Mouse (Mus musculus): Measurements from ENCODE around the gene Serping1.
A peak's percentile ranks its signal among the peaks of the same experiment; 100 is the strongest.
"Not testable (repeated sequence)": the region's sequence is repeated elsewhere in the genome, so short reads cannot be mapped to it uniquely, and the experiment has no call there.

The Serping1 gene

DNA sequence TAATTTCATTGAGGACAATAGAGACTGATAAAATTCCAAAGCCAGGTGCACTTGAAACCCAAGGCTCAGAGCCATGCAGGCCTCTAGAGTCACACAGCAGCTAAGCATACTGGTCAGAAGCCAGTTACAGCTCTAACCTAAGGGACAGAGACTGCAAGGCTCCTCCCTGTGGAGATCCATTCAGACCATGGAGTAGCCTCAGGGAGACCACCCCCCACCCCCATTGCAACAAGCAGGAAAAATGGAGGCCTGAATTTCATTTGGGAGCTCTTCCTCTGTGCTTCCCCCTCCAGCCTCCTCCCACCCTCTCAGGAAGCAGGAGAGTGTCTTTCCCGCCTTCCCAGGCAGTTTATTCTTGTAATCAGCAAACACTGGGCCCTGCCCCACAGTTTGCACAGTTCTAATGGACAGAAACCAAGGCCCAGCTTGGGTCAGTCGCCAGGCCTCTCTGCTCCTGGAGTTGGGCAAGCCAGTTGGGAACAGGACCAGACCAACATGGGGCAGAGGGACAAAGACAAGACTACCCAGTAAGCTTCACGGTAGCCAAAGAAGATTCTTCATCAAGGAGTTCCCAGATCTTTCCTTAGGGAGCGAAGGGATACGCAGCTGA lies 33.3 kb downstream of the Serping1 start:
- no peak for DNase-seq (ENCODE audit: low read depth in 1 of 2, low spot score in 2 of 2)

- DNase-seq (ENCODE audit: low read depth in 1 of 2, low spot score in 2 of 2) = no peak
These were observed 34.5 kb downstream of the Serping1 start for GRCm38 (mm10) chr2:84740608-84741333.

GRCm38 (mm10) chr2:84738271-84738911 lies 36.9 kb downstream of the Serping1 start:
- DNase-seq (ENCODE audit: low read depth in 1 of 2, low spot score in 2 of 2) = no peak

GRCm38 (mm10) chr2:84737451-84737925 lies 37.8 kb downstream of the Serping1 start:
- no peak for DNase-seq (ENCODE audit: low read depth in 1 of 2, low spot score in 2 of 2)

- DNase-seq (ENCODE audit: low read depth in 1 of 2, low spot score in 2 of 2) = no peak
These were observed 38.7 kb downstream of the Serping1 start for GRCm38 (mm10) chr2:84736312-84737161.

- DNase-seq (ENCODE audit: low read depth in 1 of 2, low spot score in 2 of 2) = no peak
These were observed 39.8 kb downstream of the Serping1 start for GRCm38 (mm10) chr2:84735346-84735920.

GRCm38 (mm10) chr2:84734919-84735318 lies 40.3 kb downstream of the Serping1 start:
- DNase-seq (ENCODE audit: low read depth in 1 of 2, low spot score in 2 of 2) = no peak

DNA sequence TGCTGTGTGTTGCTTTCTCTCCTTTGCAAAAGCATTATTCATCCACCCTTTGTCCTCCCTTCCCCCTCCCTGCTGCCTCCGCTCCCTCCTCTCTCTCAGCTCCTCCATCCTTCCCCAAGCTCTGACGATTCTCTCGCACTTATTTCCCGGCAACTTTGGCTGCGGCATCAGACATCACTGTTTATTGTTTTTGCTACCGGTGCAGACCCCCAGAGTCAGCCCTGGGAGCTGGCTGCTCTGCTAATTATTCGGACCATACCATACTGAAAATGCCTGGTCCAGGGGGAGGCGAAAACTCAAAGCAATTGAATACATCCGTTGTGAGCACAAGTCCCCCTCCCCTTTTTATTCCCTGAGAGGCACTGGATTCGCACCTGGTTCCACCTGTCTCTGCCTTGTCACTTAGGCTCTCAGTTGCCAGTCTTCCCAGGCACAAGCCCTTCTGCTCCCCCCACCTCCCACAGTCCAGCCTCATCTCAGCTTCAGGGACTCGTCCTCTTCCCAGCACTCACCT lies 40.8 kb downstream of the Serping1 start:
- no peak for DNase-seq (ENCODE audit: low read depth in 1 of 2, low spot score in 2 of 2)

DNA sequence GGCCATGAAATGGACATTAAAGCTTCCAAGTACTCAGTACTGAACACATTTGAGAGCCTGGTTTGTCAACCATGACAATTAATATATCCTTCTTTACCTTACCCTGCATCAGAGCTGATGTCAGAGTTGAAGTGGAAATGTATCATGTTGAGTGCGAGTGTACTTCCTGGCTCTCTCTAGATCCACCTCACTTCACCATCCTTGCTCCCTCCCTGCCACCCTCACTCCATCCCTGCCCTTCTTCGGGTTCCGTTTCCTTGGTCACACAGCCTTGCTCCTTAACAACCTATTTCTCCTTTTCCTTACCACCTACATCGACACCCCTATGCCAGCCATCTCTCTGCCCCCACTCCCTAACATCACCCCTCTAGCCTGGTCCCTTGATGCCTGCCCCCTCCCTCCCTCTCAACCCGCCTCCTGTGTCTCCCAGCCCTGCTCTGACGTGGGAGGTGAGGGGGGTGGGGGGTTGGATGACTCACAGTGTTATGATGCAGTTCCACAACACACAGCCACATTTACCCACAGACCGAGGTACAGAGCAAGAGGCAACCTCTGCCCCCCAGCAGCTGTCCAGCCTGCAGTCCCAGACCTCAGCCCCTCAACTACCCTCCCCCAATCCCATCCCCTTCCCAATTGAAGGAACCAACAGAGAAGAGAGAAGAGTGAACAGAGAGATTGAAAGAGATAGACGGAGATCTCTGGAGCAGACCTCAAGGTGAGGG lies 41.5 kb downstream of the Serping1 start, which contains the start of gene Ypel4:
Ypel4 (plus strand) TSS at position 480 of the 722 bp plus-strand sequence.
- no peak for DNase-seq (ENCODE audit: low read depth in 1 of 2, low spot score in 2 of 2)

DNA sequence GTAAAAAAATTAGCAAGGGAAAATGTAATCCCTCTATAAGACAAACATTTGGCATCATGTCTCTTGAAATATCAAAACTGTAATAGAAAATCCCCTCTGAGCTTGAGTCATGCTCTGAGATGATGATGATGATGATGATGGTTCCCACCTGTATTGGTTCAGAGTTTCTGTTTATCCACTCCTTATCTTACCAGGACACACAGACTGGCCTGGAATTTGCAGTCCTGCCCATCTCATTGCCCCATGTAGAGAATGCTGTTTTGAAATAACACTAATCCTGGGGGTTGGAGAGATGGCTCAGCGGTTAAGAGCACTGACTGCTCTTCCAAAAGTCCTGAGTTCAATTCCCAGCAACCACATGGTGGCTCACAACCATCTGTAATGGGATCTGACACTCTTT lies 42.9 kb downstream of the Serping1 start:
- DNase-seq (ENCODE audit: low read depth in 1 of 2, low spot score in 2 of 2) = no peak

DNA sequence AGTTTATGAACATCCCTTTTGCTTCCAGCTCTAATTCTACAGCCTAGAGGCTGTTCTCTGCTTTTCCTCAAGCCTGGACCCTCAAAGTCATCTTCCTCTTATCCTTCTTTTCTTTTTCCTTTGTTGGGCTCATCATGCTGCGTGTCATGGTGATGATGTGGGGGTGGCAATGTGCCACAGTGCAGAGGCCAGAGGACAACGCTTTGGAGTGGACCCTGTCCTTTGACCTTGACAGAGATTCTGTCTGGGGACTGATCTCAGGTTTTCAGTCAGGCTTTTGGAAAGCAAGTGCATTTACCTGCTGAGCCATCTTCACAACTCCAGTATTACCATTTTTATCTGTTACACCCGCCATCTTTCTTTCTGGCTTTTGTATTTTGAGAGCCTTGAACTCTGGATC lies 44.0 kb downstream of the Serping1 start:
- DNase-seq (ENCODE audit: low read depth in 1 of 2, low spot score in 2 of 2) = no peak

DNA sequence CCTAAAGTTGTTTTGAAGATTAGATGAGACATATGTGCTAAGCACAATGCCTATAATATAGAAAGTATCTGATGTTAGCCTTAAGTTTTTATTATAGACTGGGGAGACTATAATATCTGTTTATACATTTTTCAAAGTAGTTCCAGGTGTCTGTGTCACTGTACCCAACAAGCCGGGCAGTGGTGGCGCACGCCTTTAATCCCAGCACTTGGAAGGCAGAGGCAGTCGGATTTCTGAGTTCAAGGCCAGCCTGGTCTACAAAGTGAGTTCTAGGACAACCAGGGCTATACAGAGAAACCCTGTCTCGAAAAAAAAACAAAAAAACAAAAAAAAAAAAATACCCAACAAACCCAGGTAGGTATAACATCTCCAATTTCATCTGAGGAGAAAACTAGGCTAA lies 47.1 kb downstream of the Serping1 start:
- not testable (repeated sequence) for DNase-seq (ENCODE audit: low read depth in 1 of 2, low spot score in 2 of 2)

- peak; percentile 90 to 91 for DNase-seq (ENCODE audit: low read depth in 1 of 2, low spot score in 2 of 2)
These were observed 47.9 kb downstream of the Serping1 start, which contains the start of gene Clp1 for GRCm38 (mm10) chr2:84727172-84727858. Gene Clp1 (minus strand): TSS chr2:84727350.

DNA sequence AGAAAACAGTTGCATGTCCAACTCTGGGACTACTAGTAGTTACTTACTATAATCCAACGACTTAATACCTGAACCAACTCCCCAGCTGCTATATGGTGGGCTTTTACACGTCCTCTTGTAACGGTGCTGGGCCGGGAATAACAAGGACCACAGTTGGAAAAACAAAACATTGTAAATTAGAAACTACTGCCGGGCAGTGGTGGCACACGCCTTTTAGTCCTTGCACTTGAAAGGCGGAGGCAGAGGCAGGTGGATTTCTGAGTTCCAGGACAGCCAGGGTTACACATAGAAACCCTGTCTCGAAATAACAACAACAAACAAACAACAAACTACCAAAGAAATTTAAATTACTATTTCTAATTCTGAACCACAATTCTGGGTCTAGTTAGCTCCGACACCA lies 48.5 kb downstream of the Serping1 start:
- no peak for DNase-seq (ENCODE audit: low read depth in 1 of 2, low spot score in 2 of 2)

- no peak for DNase-seq (ENCODE audit: low read depth in 1 of 2, low spot score in 2 of 2)
These were observed 49.5 kb downstream of the Serping1 start for GRCm38 (mm10) chr2:84725770-84726169.

- no peak for DNase-seq (ENCODE audit: low read depth in 1 of 2, low spot score in 2 of 2)
These were observed 51.4 kb downstream of the Serping1 start for GRCm38 (mm10) chr2:84723856-84724255.

DNA sequence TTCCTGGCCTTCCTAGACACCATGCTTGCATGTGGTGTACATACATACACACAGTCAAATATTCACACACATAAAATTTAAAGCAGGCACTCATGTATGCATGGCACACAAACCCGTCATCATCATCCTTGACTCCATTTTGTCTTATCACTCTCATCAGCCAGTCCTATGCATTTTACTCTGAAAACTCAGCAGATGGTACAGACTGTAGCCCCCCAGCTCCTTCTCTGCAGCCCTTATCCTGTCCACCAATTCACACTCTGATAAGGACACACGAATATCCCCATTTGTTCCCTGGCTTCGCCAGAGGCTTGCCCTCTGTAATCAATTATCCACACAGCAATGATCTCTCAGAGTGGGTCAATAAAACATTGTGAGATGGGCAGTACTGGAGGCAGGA lies 54.1 kb downstream of the Serping1 start:
- no peak for DNase-seq (ENCODE audit: low read depth in 1 of 2, low spot score in 2 of 2)

DNA sequence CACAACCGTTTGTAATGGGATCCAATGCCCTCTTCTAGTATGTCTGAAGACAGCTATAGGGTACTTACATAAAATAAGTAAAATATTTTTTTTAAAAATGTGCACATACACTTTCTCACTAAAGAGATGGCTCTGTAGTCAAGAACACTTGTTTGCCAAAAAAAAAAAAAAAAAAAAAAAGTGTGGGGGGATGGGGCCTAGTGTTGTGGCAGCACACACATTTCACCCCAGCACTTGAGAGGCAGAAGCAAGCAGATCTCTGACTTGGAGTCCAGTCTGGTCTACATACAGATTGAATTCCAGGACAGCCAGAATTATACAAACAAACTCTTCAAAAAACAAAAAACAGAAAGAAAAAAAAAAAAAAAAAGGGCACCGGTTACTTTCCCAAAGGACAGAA lies 54.5 kb downstream of the Serping1 start:
- DNase-seq (ENCODE audit: low read depth in 1 of 2, low spot score in 2 of 2) = no peak

GRCm38 (mm10) chr2:84717357-84717756 lies 57.9 kb downstream of the Serping1 start:
- no peak for DNase-seq (ENCODE audit: low read depth in 1 of 2, low spot score in 2 of 2)
